Mouse (Mus musculus) urinary bladder, adult 18-20 months (tissue): ENCODE measurements around the gene Olfr24.
"Not testable (repeated sequence)": the region's sequence is repeated elsewhere in the genome, so short reads cannot be mapped to it uniquely, and the experiment has no call there.

Experiments used
- DNase-seq, 2 experiments: peaks; one replicate each; pipeline ENCODE4 v3.0.0; 2022; ENCODE audit warnings: low spot score in 2 of 2, mixed read lengths in 2 of 2

Gene Olfr24

GRCm38 (mm10) chr9:18763896-18764295 lies at the start of gene Olfr24:
TSS of gene Olfr24 (minus strand) at chr9:18763996.
- DNase-seq, result no peak

GRCm38 (mm10) chr9:18785316-18785715 lies 21.5 kb upstream of the Olfr24 start:
- no peak for DNase-seq

- no peak for DNase-seq
Measured at GRCm38 (mm10) chr9:18779476-18779875, 15.7 kb upstream of the Olfr24 start.

DNA sequence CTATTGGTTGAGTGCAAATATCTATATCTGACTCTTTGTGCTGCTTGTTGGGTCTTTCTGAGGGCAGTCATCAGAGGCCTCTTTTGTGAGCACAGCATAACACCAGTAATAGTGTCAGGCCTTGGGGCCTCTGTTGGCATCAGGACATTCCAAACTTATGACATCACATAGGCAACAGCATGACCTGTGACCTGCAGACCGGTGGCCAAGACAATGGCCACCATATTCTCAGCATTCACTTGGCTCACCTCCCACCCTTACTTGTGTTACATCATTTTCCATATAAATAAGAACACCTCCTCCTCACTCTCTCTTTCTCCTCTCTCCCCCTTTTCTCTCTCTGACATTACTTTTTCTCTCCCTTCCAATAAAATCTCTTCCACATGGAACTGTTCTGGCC lies 15.2 kb upstream of the Olfr24 start:
- no peak for DNase-seq

- no peak for DNase-seq
Measured at GRCm38 (mm10) chr9:18755595-18755994, 8.2 kb downstream of the Olfr24 start.

GRCm38 (mm10) chr9:18744639-18745038 lies 19.2 kb downstream of the Olfr24 start:
- DNase-seq, result no peak

DNA sequence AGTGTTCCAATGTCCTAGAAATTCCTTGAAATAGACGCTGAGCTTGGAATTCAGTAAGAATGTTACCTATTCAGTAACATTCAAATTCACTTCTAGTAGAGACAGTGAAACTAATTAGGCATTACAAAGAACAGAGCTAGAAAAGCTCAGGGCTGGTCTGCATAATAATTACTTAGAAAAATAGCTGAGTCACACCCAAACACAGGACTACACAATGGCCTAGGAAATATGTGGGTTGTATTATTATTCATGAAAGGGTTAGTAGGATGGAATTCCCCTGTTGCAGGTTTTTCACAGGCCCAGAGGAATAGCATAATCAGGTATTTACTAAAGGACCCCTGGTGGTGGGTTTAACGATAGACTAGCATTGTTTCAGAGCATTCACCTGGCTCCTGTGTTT lies 29.6 kb downstream of the Olfr24 start:
- DNase-seq, result not testable (repeated sequence)

DNA sequence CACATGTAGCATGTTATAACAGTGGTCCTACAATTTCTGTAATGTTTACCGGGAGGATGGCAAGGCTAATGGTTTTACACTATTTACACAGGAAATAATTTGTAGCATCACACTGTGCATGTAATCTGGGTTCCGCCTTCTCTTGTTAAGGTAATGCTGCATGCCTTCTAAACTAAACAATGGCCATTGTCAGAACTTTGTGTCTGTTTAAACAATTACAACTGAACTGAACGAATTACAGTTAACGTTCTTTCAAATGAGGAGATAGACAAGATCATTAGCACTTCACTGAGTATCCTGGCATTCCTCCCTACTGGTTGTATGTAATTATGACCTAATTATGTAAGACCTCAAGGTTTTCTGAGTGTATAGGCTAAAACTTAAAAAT lies 41.1 kb downstream of the Olfr24 start:
- DNase-seq, result no peak

GRCm38 (mm10) chr9:18721931-18722711 lies 41.7 kb downstream of the Olfr24 start:
- DNase-seq, result no peak

- DNase-seq, result no peak
Measured at GRCm38 (mm10) chr9:18721011-18721410, 42.8 kb downstream of the Olfr24 start.

GRCm38 (mm10) chr9:18705628-18706027 lies 58.2 kb downstream of the Olfr24 start:
- no peak for DNase-seq
